Mouse (Mus musculus): Measurements from ENCODE around the gene Urad.

DNA sequence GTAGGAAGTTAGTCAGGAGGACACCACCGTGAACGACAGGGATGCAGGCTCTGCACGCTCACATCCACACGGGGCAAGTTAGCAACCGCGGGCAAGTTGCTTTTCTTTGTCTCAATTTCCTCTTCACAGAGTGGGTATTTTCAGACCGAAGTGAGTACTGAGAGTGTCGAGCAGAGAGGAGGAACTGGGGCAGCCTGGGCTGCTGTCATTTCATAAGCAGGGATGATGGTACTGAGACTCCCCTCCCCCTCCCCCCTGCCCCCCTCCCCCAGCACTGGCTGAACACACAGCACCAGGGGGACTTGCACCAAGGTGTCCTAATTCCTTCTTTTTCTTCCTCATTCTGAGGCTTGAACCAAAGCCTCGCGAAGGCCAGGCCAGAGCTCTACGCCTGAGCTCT, 17.3 kb upstream of the Urad start:
- TF ChIP-seq MAX (IDR thresholded peaks at IDR 0.05) (no peak), USF1 (IDR thresholded peaks at IDR 0.05; ENCODE audit: low read depth) (no peak)

All from C2C12 (cell line).